Mouse (Mus musculus) left cerebral cortex, postnatal 4 days (tissue): ENCODE measurements around the gene Nos1ap. TPM values are rescaled to one million over a fixed set of nuclear protein-coding genes. Genes with fewer than 3 reads are reported as not detected.
A peak's percentile ranks its signal among the peaks of the same experiment; 100 is the strongest.

Experiments
- DNase-seq: peaks from one replicate; pipeline ENCODE4 v3.0.0-alpha.2; 2022
- intact Hi-C: fragments of 180-260 bp; cut with DNase I; formaldehyde crosslinking; loops from one replicate; pipeline ENCODE4 v1.15.1; 2025
- total RNA-seq, 2 experiments: library from RNA; stranded (reverse); gene quantifications; 2 replicates each; pipeline ENCODE4 v1.2.3; 2021

Nos1ap gene
- total RNA-seq, 2 experiments from 2014 or later: 41.0 to 46.4 TPM

DNA sequence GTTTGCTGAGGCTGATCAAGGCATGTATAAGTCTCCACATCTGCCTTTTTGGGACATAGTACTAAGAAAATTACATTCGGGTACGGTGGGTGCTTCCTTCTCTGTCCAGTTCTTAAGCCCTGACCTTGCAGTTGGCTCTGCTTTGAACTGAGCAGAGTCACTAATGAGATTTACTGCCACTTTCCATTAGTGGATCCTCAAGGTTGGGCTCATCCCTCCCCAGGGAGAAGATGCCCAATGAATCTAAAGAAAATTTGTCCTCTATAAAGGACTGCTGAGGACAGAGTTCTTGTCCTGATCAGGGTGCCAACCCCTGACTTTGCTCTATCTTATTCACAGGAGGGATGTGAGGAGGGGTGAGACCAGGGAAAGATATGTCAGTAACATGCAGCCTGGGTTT is 267.6 kb downstream of the Nos1ap start:
- no peak for DNase-seq
- intact Hi-C loops: no loop called here

DNA sequence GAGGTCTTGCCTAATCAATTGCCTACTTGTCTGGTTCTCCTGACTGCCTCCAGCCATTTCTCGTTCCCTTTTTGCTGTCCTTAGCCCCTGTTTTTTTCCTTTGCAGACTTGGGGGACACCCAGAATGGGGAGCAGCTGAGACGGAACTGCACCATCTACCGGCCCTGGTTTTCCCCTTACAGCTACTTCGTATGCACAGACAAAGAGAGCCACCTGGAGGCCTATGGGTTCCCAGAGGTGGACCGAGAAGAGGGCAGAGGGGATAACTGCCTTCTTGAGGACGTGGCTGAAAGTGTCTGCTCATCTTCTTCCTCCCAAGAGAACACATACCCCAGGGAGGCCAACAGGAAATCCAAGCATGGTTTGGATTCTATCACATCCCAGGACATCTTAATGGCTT is 278.2 kb downstream of the Nos1ap start:
- no peak for DNase-seq
- intact Hi-C loops: no loop called here

DNA sequence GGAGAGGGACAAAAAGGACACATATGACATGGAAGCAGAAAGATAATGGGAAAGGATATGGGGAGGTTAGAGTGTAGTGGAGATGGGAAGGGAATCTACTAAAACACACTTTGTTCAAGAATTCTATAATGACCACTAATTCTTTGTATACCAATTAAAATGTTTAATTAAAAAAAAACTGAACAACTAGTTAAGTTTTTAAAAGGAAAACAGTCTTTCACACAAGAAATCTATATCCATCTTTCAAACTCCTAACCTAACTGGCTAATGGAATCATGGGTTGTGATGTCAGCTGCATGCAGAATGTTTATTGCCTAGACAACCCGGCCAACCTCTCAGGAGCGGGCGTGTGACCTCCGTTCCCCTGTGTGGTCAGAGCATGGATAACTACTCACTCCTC is 281.2 kb downstream of the Nos1ap start, which contains the start of gene Spata46:
TSS of gene Spata46 (plus strand) at position 301 of the 400 bp plus-strand sequence.
- no peak for DNase-seq
- intact Hi-C loops: no loop called here

DNA sequence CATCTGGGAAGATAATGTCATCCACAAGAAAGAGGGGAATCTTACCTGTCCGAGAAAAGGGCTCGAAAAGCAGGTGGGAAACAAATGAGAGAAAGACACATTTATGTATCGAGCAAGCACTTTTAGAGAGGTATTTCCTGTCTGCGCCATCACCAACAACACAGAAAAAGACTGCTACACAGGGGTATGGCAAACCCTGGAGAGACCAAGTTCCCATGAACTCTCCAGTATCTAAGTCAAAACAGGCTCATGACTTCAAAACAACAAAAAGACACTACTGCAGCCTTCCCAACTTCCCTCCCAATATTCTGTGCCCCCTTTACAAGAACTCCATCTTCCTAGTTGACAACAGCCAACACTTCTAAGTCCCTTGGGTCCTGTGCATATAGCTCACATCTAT is 283.4 kb downstream of the Nos1ap start, which contains the start of gene Gm7694:
TSS of gene Gm7694 (minus strand) at position 101 of the 400 bp plus-strand sequence.
- DNase-seq: no peak
- intact Hi-C loops: no loop called here

DNA sequence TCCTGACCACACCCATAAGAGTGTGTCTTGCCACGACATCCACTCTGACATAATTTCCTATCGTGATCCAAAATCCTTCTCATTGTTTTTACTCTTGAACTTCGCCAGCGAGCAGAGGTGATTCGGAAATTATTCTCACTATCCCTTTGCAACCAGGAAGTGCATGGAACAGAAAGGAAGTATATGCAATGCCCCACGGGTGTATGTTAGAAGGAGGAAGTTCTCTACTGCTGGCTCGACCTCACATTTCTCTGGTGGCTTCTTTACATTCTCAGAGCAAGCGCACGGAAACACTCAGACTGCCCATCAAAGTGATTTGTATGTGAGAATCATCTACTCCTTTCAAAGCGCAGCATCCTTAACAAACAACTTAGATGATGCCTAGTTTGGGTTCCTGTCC is 284.7 kb downstream of the Nos1ap start:
- intact Hi-C loops: no loop called here
- DNase-seq: no peak

DNA sequence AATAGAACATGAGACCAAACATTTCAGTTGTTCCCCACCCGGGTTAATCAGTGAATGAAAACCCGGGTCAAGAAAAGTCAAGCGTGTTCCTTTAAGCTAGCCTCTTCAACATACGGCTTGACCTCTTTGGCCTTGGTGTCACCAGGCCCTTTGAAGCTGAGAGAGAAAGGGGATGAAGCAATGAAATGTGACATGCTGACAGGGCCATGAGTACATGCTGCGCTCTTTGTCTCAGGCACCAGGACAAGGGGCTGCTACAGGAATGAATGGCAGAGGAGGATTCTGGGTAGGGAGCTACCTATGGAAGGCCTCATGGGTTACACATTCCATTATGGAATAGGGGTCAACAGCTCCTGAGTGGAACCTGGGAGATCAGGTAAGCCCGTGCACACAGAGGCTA is 286.6 kb downstream of the Nos1ap start:
- DNase-seq: no peak
- intact Hi-C loops: no loop called here

DNA sequence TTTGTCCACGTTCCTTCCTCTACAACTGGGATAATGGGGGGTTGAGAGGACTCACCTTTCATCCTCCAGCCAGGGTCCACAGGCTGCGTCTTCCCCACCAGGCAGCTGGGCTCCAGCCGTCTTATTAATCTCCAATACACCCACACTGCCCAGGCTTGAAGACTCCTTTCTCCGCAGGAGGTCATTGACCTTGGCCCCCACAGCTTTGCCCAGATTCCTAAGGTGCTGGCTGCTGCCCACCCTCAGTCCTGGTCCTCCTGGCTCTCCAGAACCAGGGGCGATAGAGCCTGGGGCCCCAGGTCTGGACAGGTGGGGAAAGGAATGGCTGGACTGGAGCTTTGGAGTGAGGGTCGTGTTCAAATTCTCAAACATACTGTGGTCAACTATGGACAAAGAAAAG is 287.2 kb downstream of the Nos1ap start:
- no peak for DNase-seq
- intact Hi-C loops: no loop called here

DNA sequence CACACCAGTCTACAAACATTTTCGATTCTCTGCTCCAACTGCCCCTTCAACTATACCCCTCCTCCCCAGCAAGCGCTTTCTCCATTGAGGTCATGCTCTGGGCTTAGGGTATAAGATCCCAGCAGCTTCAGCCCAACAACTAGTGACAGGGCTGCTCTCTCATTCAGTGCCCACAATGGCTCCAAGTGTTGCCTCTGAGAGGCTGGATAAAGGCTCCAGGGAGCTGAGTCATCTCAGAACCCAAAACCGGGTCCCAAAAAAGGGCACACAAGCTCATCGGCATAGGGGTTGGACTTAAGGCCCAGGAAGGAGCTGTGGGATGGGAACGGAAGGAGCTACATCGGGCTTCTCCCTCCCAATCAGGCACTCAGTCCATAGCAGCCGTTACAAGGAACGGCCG is 288.0 kb downstream of the Nos1ap start:
- no peak for DNase-seq
- intact Hi-C loops: no loop called here

DNA sequence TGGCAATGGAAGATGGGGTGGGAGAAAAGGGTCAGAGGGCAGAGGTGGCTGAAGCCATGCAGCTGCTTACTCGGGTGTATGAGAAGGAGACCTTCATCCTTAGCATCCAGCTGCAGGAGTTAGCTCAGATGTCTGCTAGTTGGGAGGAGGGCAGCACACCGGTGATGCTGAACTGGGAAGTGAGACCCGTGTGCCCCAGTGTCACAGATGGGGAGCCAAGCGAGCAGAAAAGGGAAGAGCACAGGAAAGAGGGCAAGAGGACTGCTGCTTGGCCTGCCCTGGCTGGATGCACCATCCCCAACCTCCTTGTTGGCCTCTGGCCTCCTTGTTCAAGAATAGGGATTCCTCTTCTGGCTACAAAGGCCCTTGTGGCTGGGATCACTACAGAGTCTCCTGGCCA is 290.2 kb downstream of the Nos1ap start:
- intact Hi-C loops: no loop called here
- DNase-seq: no peak

DNA sequence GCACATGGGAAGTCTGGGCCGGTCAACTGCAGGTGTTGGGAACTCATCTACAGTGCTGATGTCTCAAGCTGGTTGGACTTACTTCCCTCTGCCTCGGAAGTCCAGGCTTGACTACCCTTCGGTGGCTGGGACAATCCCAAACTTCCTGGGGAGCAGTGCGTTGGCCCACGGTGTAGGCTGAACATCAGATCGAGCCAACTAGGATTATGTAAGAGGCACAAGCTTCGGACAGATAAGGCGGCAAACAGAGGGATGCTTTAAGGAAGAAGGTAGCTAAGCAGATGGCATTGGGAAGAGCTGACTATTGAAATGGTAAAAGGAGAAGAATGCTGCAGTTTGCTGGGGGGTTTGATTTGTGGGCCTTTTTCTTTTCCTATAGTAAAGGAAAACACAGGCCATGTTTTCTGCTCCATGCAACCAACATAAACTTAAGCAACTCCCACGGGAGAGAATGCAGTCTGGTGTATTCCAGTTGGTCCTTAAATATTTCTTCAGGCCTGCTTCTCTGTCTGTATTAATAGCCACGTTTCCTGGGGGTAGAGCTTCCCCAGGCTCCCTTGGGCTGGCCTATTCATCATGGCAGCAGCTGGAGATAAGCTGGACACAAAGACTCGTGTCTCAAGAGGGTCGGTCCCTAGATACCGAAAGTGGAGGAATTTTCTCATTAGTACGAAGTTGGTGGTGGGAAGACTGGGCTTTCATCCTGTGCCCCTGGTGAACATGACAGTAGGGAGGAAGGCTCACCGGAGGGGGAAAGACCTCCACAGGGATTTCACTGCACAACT is 294.7 kb downstream of the Nos1ap start:
- intact Hi-C loops: loop anchor here (5.0 kb wide), 1 partner anchor 547 kb away; no protein-coding TSS in a partner anchor
- DNase-seq: no peak

DNA sequence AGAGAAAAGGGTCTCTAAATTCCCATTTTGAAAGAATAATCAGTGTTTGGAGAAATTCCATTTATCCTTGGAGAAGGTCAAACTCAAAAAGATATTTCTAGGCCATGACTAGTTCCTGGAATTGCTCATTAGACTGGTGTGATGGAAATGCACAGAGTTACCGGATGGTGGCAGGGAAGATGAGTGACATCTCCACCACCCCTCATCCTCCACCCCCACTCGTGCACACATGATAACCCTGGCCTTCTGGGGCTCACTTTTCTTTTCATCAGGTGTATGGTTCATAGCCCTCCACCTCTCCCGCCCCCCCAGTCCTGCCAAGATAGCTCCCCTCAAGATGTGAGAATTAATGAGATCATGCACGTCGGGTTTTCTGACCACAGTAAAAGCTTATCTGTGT is 296.4 kb downstream of the Nos1ap start:
- no peak for DNase-seq
- intact Hi-C loops: loop anchor here (5.0 kb wide), 1 partner anchor 549 kb away; no protein-coding TSS in a partner anchor

DNA sequence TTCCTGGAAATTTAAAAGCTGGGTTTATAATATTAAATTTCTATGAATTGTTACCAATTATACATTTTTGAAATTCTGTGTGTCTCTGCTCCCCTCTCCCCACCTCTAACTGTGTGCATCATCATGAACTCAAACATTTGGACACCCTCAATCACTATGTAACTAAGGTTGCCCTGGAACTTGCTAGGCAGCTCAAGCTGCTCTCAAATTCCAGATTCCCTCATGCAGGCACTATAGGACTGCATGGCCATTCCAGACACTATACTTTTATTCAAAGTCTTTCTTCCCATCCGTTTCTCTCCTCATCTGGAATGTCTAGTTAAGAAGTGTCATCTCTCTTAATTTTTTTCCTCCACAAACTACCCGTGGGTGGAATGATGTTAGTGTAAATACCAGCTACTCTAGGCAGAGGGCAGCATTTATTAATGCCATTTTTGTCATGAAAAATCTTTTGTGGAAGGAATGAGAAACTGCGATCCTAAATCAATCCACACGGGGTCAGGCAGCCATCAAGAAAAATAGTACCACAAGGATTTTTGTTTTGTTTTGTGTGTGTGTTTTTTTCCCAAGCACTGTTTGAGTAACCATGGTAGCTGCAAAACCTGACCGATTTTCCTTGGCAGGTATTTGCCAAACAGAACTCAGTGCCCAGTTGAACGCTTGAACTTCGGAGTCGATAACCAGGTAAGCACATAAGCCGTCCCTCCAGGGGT is 297.3 kb downstream of the Nos1ap start:
- DNase-seq: peak; percentile 48
- intact Hi-C loops: loop anchor here (1.0 to 5.0 kb wide), 2 partner anchors 321 to 550 kb away; no protein-coding TSS in a partner anchor

DNA sequence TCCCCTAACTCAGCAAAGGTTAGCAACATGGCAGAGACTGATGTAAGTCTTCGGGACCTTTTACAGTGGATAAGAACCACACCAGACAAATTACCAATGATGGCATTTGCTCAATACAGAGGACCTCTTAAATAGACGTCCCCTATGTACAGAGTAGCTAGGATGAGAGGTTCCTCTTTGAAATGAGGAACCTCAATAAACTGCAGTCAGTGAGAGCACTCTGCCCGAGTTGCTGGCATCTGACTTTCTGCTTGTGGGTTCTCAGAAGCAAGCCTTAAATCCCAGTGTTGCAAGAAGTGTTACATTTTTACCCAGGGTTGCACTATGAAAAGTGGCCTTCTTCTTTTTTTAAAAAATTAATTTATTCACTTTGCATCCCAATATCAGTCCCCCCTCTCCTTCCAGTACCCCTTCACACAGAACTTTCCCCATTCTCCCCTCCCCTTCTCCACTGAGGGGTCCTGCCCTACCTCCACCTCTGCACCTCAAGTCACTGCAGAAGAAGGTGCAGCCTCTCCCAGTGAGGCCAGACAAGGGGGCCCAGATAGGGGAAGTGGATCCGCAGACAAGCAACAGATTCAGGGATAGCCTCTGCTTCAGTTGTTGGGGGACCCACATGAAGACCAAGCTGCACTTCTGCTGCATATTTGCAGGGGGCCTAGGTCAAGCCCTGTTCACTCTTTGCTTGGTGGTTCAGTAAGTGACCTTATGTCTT is 307.1 kb downstream of the Nos1ap start:
- intact Hi-C loops: no loop called here
- no peak for DNase-seq

DNA sequence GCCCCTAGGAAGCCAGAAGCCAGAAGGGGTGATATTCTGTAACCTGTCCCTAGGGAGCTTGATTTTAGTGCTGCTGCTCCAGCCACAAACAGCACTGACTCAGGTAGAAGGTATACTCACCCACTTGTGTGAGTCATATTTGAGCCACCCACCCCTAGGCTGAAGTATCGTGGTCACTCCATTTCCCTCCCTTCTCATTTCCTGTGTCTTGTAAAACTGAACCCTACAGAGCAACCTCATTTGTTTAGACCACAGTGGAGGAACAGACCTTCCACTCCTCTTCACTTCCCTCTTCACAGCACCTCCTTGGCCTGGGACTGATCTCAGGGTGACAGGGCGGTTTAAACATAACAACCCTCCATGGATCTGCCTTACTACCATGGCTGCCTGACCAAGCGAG is 312.6 kb downstream of the Nos1ap start, which contains the start of gene Sh2d1b1:
TSS of gene Sh2d1b1 (plus strand) at position 305 of the 400 bp plus-strand sequence.
- intact Hi-C loops: no loop called here
- DNase-seq: no peak

DNA sequence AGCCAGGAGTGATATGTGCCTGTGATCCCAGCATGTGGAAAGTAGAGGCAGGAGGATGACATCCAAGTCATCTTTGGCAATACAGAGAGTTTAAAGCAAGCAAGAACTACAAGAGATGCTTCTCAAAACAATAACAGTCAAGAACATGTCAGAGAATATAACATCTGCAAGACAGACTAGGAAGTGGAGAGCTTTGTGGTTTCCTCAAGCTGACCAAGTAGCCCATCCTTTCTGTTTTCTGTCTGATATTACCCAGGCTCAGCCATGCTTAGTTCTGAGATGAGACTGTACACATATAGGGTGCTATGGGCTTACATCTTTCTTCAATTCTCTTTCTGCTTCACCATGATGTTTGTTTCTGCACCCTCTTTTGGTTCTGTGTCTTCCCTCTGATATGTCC is 316.4 kb downstream of the Nos1ap start:
- no peak for DNase-seq
- intact Hi-C loops: no loop called here

DNA sequence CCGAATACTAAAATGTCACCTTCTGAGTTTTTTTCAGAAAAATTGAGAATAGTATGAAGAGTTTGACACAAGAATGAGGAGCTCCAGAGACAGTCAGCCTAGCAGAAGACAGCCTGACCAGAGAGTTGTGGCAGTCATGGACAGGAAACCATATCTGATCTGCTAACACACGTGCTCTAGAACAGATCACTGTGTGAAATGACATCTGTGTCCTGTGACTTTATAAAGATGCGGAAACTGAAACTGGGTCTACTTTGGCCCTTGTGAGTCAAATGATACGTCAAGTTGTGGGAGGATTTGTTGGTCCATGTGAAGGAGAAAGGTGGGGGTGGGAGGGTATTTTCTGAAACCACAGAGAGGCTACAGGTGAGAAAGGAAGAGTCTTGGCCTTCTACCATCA is 319.0 kb downstream of the Nos1ap start:
- intact Hi-C loops: no loop called here
- no peak for DNase-seq

DNA sequence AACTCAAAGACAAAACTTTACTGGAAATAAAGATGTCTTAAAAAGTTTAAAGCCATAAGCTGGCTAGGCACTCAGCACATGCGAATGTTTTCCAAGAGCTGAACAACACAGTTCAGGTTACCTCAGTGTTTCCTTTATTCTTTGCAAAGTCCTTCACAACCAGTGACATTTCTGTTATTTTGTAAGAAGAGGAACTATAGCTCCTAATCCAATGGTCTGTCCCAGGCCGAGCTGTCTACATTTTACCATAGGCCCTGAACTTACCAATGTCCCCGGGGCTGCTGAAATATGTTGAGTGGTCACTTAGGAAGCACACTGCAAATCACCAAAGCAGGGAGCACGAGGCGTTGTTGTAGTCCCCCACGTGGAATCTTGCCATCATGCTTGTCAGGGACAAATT is 319.4 kb downstream of the Nos1ap start:
- no peak for DNase-seq
- intact Hi-C loops: no loop called here

DNA sequence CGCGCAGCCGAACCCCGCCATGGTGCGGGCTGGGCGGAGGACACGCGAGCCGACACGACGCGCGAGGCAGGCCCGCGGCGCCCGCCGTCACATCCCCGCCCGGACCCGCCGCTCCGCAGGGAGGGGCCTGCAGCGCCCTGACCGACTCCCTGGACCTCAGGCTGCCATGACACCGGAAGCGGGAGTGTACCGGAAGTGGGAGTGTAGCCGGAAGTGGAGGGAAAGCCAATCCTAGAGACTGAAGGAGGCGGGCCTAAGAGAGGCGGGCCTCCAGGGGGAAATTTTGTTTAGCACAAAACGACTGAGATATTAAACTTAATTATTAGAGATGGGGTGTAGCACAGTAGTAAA is 334.1 kb downstream of the Nos1ap start:
- intact Hi-C loops: no loop called here
- peak; percentile 83 for DNase-seq

DNA sequence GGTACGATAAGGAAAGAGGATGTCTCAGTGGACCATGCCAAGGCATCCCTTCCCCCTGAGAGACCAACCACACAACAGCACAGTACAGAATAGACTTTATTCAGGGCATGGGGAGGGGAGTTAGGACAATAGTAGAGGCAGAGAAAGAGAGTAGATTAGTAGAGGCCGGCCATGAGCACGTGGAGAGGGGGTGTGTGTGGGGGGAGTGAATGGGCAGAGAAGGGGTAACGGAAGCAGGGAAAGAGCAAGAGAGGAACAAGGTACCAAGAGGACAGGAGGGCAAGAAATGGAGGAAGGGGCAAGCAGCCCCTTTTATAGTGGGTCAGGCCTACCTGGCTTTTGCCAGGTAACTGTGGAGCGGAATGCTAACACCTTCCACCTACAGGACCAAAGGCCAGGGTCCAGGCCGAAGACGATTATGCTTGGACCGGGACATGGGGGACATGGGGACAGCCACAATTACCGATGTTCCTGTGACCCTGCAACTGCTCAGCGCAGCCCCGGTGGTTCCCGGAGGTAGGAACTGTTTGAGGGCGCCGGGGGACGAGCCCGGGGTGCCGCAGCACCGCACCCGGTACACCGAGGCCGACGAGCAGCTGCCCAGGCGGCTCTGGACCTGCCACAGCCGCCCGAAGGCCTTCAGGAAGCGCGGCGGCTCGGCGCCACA is 334.6 kb downstream of the Nos1ap start:
- intact Hi-C loops: no loop called here
- DNase-seq: no peak
